Mouse (Mus musculus) T-helper 1 cell (primary cell): ENCODE data around the gene Bsnd.

ENCODE experiments used
- in situ Hi-C: fragments of 300-600 bp; cut with MboI, MseI; formaldehyde crosslinking; loops from one replicate; pipeline ENCODE4 v1.15.1; 2025; ENCODE audit warnings: high pct_unique_total_duplicates

Bsnd gene

GRCm38 (mm10) chr4:106483831-106484230, 8.3 kb downstream of the Bsnd start:
- in situ Hi-C loops: no loop called here

DNA sequence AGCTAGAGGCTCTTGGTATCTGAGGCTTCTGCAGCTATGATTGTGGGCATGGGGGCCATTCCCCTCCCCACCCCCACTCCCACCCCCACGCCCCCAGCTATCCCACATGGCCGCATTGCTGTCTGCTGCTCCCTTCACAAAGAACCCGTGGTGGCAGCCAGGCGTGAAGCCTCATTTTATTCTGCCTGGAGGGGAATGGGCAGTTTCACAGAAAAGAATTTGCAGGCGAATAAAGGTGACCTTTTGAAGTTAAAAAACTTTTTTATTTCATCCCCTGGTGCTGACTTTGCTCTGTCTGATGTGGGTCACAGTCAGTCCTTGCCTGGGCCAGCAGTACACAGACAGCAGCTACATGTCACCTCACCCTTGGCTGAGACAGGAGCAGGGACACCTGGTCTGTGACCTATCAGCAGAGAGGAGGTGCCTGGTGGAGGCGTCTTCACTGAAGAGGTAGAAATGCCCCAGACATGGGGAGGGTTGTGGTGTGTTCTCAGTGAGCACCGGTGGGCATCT, 8.8 kb downstream of the Bsnd start:
- in situ Hi-C loops: no loop called here

DNA sequence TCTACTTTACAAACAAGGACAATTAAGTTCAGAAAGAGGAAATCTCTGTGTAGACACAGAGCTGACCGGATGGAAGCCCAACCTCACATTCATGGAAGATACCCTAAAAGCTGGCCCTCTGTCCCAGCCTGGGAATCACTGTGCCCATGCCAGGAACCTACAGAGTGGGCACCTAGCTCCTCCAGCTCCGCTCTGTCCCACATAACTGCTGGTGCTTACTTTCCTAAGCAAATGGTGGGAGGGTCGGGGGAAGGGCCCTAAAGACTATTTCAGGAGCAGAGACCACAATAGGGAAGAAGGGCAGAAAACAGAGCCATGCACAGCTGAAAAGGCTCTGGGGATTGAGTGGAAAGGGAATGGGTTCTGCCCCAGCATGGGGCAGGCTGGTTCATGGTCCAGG, 11.5 kb downstream of the Bsnd start:
- in situ Hi-C loops: no loop called here

GRCm38 (mm10) chr4:106474241-106474640, 17.8 kb downstream of the Bsnd start:
- in situ Hi-C loops: loop anchor here (10.0 kb wide), 1 partner anchor 1229 kb away; no protein-coding TSS in a partner anchor

DNA sequence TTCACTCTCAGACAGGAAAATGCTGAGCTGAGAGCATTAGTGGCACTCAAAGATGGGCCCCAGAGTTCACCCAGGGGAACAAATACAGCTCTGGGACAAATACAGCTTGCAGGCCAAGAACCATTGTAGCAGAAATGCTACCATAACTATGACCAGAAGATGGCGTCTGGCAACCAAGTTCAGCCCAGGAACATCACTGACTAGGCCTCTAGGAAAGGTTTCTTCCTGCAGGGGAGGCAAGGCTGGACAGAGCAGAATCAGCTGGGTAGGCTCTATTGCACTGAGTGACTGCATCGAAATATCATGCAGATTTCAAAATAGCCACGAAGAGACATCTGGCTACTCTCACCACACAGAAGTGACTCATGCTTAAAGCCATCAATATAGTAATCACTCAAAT, 19.7 kb downstream of the Bsnd start:
- in situ Hi-C loops: loop anchor here (10.0 kb wide), 1 partner anchor 1228 kb away; no protein-coding TSS in a partner anchor

GRCm38 (mm10) chr4:106470921-106471320, 21.2 kb downstream of the Bsnd start:
- in situ Hi-C loops: loop anchor here (10.0 kb wide), 1 partner anchor 1226 kb away; no protein-coding TSS in a partner anchor

DNA sequence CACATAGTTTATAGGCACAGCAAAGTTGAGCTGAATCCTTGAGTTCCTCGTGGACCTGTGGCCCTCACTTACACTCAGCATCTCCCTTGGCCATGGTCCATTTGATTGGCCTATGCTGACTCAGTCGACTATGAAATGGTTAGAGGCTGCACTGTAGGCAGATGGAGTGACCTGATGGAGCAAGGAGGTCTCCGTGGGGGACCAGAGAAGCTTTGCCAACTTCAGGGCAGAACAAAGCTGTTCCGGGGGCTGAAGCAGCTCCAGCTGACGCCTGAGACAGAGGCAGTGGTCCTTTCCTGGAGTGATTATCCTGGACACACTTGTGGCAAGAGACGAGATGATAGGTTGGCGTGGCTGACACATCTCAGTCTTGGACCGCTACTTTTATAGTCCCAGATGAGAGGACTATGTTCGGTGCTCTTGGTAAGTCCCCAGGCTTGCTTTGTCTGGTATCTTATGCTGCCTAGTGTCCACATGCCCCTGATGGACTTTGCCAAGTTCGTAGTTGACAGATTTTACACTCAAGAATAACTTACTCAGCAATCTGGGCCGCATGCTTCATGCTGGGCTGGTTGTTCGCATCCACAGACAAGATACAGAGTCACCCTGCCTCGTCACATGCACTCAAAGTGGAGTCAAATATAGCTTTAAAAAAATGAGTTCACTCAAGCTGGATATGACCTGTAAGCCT, 24.5 kb downstream of the Bsnd start:
- in situ Hi-C loops: no loop called here

- in situ Hi-C loops: no loop called here
These were observed 28.8 kb downstream of the Bsnd start for GRCm38 (mm10) chr4:106463174-106463801.

DNA sequence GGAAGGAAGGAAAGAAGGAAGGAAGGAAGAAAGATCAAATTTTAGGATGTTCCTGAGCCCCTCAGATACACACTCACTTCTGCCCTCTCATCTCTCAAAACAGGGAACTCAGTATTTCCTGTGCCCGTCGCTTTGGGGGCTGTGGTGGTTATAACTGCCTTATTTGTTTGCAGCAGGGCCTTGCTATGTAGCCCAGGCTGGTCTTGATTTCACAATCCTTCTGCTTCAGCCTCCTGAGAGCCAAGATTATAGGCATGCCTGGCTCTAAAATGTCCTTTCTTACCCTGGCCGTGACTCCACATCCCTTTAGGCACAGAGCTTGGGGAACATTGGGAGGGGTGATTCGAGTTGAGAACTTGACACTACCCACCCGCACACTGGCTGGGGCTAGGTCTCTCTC, 29.6 kb downstream of the Bsnd start:
- in situ Hi-C loops: no loop called here

DNA sequence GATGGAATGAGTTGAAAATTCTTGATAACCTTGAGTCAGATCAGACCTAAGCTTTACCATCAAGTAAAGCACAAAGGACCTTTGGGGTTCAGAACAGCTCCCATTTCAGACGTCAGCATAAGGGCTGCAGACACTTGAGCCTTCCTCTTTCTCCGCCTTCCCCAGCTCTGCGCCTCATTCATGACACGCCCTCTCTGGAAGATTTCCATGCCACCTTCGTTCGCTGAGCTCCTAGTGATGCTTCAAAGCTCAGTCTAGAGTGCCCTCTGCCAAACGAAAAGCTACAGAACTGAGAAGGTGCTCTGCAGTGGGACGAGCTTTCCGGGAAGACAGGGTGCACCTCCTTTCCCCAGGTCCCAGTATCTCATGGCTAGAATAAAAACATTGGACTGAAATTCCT, 30.1 kb downstream of the Bsnd start:
- in situ Hi-C loops: no loop called here

DNA sequence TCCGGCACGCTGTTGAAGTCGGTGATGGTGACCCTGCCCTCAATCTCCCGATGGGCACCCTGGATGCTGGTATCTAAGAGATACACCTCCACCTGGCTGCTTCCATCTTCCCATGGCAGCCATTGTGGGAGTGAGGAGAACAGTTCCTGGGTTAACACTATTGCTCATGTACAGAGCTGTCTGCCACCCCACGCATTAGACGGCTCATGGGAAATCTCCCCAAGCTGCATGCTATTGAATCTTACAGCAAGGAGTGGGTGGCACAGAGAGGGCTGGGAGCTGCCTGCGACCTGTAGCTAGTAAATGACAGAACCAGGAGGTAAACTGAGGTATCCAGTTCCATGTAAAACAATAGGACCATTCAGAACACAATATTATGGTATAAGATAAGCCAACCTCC, 37.5 kb downstream of the Bsnd start:
- in situ Hi-C loops: no loop called here

- in situ Hi-C loops: no loop called here
These were observed 38.6 kb downstream of the Bsnd start for GRCm38 (mm10) chr4:106453516-106453915.

GRCm38 (mm10) chr4:106453108-106453507, 39.0 kb downstream of the Bsnd start:
- in situ Hi-C loops: no loop called here

GRCm38 (mm10) chr4:106452401-106452800, 39.7 kb downstream of the Bsnd start:
- in situ Hi-C loops: no loop called here

GRCm38 (mm10) chr4:106449306-106449705, 42.8 kb downstream of the Bsnd start:
- in situ Hi-C loops: no loop called here

GRCm38 (mm10) chr4:106443182-106443581, 48.9 kb downstream of the Bsnd start:
- in situ Hi-C loops: no loop called here

GRCm38 (mm10) chr4:106438763-106439162, 53.3 kb downstream of the Bsnd start:
- in situ Hi-C loops: no loop called here

DNA sequence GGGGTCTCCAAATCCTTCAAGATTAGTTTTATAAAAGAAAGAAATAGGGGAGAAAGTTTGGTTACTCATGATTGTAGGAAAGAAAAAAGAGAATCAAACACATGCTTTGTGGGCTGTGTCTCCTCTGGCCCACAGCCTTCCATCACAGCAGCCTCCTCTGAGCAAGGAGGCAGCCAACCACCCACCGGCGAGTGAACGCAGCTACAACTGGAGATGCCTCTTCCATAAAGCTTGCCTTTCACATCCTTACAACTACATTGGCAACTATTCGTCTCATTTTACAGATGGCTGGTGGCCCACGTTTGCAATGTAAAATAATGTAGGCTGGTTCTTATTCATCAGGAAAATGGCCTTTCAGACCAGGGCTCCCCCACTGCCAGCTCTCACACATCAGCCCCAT, 54.9 kb downstream of the Bsnd start:
- in situ Hi-C loops: no loop called here

- in situ Hi-C loops: no loop called here
These were observed 55.6 kb downstream of the Bsnd start for GRCm38 (mm10) chr4:106436475-106436874.

- in situ Hi-C loops: no loop called here
These were observed 56.7 kb downstream of the Bsnd start for GRCm38 (mm10) chr4:106435426-106435825.
